Mouse (Mus musculus): ENCODE data around the gene Coq5. TPM values are rescaled to one million over a fixed set of nuclear protein-coding genes. Genes with fewer than 3 reads are reported as not detected.
"Not testable (repeated sequence)": the region's sequence is repeated elsewhere in the genome, so short reads cannot be mapped to it uniquely, and the experiment has no call there.

Gene Coq5
- polyA plus RNA-seq, 1 experiment, result 25.1 TPM

DNA sequence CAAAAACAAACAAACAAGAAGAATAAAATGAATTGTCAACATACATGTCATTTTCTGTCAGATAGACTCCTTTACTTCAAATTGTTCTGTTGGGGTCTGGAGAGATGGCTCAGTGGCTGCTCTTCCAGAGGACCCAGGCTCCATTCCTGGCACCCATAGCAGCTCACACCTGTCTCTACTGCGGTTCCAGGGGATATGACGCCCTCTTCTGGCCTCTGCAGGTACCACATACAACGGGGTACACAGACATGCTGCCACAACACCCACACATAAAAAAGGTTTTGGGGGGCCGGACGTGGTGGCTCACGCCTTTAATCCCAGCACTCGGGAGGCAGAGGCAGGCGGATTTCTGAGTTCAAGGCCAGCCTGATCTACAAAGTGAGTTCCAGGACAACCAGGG lies 14.7 kb downstream of the Coq5 start:
- Histone ChIP-seq H3K4me1 (ENCODE audit: control insufficient read depth, insufficient read depth, low read length) (peaks cover 3% of the 10 kb centered on the region; the same call in 1 of the 2 replicates), H3K4me3 (ENCODE audit: insufficient read depth, low read depth, low read length) (no peak overlapping the region), H3K27me3 (replicated peaks; ENCODE audit: control insufficient read depth, insufficient read depth, low read length) (no peaks in the 10 kb centered on the region), H3K27ac (ENCODE audit: insufficient read depth, low read depth, low read length) (no peak overlapping the region), H3K36me3 (ENCODE audit: control insufficient read depth, insufficient read depth, low read length) (peaks cover 3% of the 10 kb centered on the region; the same call in 1 of the 2 replicates)
- TF ChIP-seq CTCF (conservative IDR thresholded peaks at IDR 0.05; ENCODE audit: insufficient read depth, insufficient read length, low read depth, low read length) (peak; percentile 35; the same call in 1 of the 2 replicates), POLR2A (IDR thresholded peaks at IDR 0.05; ENCODE audit: low read depth, low read length) (no peak)
- WGBS, result 93% methylated on average over 8 of the region's 8 CpGs
- DNase-seq, result no peak

DNA sequence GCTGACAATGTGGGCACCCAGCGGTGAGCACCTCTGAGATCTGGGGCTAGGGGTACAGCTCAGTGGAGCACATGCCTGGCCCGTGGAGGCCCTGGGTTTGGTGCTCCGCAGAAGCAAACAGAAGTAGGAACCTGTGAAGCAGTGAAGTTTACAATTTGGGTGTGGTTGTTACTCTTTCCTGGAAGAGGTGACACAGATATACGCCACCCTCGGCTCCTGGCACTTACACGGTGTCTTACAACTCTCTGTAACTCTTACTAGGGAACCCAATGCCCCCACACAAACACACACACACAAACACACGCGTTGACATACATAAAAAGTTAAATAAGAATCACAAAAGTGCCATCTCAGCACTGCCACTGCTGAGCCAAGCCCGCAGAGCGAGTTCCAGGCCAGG lies 16.9 kb downstream of the Coq5 start:
- Histone ChIP-seq H3K27me3 (replicated peaks; ENCODE audit: control insufficient read depth, insufficient read depth, low read length) (no peaks in the 10 kb centered on the region), H3K36me3 (ENCODE audit: control insufficient read depth, insufficient read depth, low read length) (peaks cover 3% of the 10 kb centered on the region; the same call in 1 of the 2 replicates), H3K4me3 (ENCODE audit: insufficient read depth, low read depth, low read length) (no peak overlapping the region), H3K27ac (ENCODE audit: insufficient read depth, low read depth, low read length) (no peak overlapping the region), H3K4me1 (ENCODE audit: control insufficient read depth, insufficient read depth, low read length) (peaks cover 6% of the 10 kb centered on the region)
- no peak for DNase-seq
- TF ChIP-seq POLR2A (IDR thresholded peaks at IDR 0.05; ENCODE audit: low read depth, low read length) (no peak), CTCF (conservative IDR thresholded peaks at IDR 0.05; ENCODE audit: insufficient read depth, insufficient read length, low read depth, low read length) (no peak)
- 73% methylated on average over 10 of the region's 10 CpGs for WGBS

DNA sequence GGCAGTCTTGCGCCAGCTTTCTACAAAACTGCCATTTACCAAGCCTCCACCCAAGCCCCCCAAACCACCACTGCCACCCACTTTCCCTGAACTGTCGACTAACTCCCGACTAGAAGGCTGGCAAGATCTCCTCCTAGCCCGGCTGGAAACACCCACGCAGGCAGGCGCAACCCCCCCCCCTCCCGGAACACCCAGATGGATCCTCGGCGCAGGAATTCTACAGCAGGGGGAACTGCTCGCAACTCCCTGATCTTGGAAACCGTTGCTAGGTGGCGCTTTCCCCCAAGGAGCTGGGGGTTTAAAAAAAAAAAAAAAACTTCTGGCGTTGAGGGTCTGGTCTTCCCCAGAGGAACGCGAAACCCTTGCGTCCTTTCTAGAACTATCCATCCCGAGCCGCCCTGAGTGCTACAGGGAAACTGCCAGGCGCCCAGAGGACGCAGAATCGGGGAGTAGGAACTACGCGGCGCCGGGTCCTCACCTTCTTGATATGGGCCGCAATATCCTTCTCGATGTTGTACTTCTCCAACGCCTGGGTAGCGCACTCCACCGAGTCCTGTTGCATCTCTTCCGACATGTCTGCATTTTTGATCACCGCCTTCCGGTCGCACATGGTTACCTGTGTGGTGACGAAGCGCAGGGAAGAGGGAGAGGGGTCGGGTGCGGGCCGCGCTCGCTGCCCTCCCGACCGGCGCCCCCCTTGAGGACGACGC lies 20.7 kb downstream of the Coq5 start:
- Histone ChIP-seq H3K4me3 (ENCODE audit: insufficient read depth, low read depth, low read length) (peak overlapping the region; percentile 80), H3K27me3 (replicated peaks; ENCODE audit: control insufficient read depth, insufficient read depth, low read length) (no peaks in the 10 kb centered on the region), H3K27ac (ENCODE audit: insufficient read depth, low read depth, low read length) (peak overlapping the region; percentile 70), H3K36me3 (ENCODE audit: control insufficient read depth, insufficient read depth, low read length) (peaks cover 3% of the 10 kb centered on the region; the same call in 1 of the 2 replicates), H3K4me1 (ENCODE audit: control insufficient read depth, insufficient read depth, low read length) (peaks cover 11% of the 10 kb centered on the region)
- WGBS, result 1% methylated on average over 46 of the region's 46 CpGs
- TF ChIP-seq POLR2A (IDR thresholded peaks at IDR 0.05; ENCODE audit: low read depth, low read length) (no peak), CTCF (conservative IDR thresholded peaks at IDR 0.05; ENCODE audit: insufficient read depth, insufficient read length, low read depth, low read length) (0 out of 2 replicates have a peak, but pooled peaks have one; percentile 16)
- DNase-seq, result peak; percentile 76

DNA sequence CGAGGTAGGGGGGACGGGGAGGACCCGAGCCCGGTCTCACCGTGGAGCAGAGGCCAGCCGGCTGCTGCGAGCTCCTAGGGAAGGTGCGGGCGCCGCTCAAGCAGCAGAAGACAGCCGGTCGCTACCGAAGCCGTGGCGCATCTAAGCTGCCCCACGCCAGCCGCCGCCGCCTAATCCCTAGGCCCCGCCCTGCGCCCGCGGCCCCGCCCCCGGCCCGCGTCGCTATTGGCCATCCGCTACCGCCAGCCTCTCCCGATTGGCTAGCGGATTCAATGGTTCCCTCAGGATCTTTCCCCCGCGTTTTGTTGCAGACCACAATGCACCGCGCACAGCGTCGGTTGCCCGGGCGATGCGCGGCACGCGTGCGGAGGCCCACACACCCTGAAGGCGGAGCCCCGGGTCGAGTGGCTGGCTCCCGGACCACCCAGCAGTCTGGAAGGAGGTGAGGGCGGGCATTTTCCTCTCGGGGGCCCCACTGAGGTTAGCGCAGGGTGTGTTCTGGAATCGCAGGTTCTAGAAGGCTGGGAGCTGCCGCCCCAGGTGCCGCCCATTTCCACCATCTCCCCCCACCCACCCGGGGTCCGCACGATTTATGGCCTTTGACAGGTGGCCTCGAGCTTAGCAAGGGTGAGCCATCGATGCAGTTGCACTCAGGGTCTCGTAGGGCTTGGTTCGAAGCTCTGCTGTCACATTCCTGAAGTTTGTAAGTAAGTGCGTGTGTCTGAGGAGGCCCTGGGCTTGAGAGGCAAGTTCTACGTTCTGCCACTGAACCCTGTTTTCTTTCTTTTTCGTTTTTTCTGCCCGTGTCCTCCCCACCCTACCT lies 21.5 kb downstream of the Coq5 start, which contains the start of gene Dynll1:
TSS of gene Dynll1 (minus strand) at position 208 of the 823 bp plus-strand sequence.
- peaks cover 11% of the 10 kb centered on the region for H3K4me1 ChIP-seq (ENCODE audit: control insufficient read depth, insufficient read depth, low read length)
- peak within 1 kb of the TSS; percentile 80 for H3K4me3 ChIP-seq (ENCODE audit: insufficient read depth, low read depth, low read length)
- DNase-seq, result peak; percentile 100
- peak; percentile 68 for TF ChIP-seq POLR2A (IDR thresholded peaks at IDR 0.05; ENCODE audit: low read depth, low read length)
- no peak for TF ChIP-seq CTCF (conservative IDR thresholded peaks at IDR 0.05; ENCODE audit: insufficient read depth, insufficient read length, low read depth, low read length)
- under 1% methylated on average over 65 of the region's 66 CpGs for WGBS
- H3K36me3 ChIP-seq (ENCODE audit: control insufficient read depth, insufficient read depth, low read length), result peaks cover 1% of the 10 kb centered on the region; the same call in 1 of the 2 replicates
- H3K27me3 ChIP-seq (replicated peaks; ENCODE audit: control insufficient read depth, insufficient read depth, low read length), result no peaks in the 10 kb centered on the region
- peak within 1 kb of the TSS; percentile 70 for H3K27ac ChIP-seq (ENCODE audit: insufficient read depth, low read depth, low read length)

DNA sequence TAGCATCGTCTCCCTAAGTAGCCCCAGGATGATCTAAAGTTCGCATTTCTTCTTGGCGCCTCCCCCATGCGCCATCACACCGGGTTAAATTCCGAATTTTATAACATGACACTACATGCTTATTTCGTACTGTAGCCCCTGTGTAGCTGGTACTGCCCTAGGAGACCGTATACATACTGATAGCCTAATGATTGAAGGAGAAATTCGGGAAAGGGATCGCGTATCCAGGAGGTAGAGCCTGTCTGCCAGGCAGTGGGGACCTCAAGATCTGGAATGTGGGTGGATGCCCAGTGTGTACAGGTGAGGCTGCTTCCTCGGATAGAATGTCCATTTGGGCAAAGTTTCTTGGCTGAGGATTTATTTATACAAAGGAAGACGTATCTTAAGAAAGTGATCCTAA lies 22.1 kb downstream of the Coq5 start:
- TF ChIP-seq POLR2A (IDR thresholded peaks at IDR 0.05; ENCODE audit: low read depth, low read length), result no peak
- no peak for TF ChIP-seq CTCF (conservative IDR thresholded peaks at IDR 0.05; ENCODE audit: insufficient read depth, insufficient read length, low read depth, low read length)

DNA sequence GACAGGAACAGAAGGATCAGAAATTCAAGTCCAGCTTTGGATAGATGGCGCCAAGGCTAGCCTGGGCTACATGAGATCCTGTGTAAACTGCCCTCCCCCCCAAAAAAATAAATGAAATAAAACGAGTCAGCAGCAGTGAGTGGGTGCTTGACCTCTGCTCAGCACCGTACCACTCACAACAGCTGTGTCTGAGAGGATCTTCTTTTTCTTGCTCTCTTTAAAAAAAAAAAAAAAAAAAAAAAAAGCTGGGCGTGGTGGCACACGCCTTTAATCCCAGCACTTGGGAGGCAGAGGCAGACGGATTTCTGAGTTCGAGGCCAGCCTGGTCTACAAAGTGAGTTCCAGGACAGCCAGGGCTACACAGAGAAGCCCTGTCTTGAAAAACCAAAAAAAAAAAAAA lies 22.7 kb downstream of the Coq5 start:
- peaks cover 11% of the 10 kb centered on the region for H3K4me1 ChIP-seq (ENCODE audit: control insufficient read depth, insufficient read depth, low read length)
- not testable (repeated sequence) for H3K36me3 ChIP-seq (ENCODE audit: control insufficient read depth, insufficient read depth, low read length); H3K27ac ChIP-seq (ENCODE audit: insufficient read depth, low read depth, low read length); H3K4me3 ChIP-seq (ENCODE audit: insufficient read depth, low read depth, low read length); H3K27me3 ChIP-seq (replicated peaks; ENCODE audit: control insufficient read depth, insufficient read depth, low read length); DNase-seq
- WGBS, result 78% methylated on average over 6 of the region's 7 CpGs

More for the DNA sequence above, 22.1 kb downstream of the Coq5 start:
- Histone ChIP-seq H3K27me3 (replicated peaks; ENCODE audit: control insufficient read depth, insufficient read depth, low read length) (no peaks in the 10 kb centered on the region), H3K36me3 (ENCODE audit: control insufficient read depth, insufficient read depth, low read length) (peaks cover 1% of the 10 kb centered on the region; the same call in 1 of the 2 replicates), H3K4me1 (ENCODE audit: control insufficient read depth, insufficient read depth, low read length) (peaks cover 11% of the 10 kb centered on the region), H3K27ac (ENCODE audit: insufficient read depth, low read depth, low read length) (no peak overlapping the region), H3K4me3 (ENCODE audit: insufficient read depth, low read depth, low read length) (peak overlapping the region; percentile 71)
- no peak for DNase-seq
- 21% methylated on average over 13 of the region's 13 CpGs for WGBS

DNA sequence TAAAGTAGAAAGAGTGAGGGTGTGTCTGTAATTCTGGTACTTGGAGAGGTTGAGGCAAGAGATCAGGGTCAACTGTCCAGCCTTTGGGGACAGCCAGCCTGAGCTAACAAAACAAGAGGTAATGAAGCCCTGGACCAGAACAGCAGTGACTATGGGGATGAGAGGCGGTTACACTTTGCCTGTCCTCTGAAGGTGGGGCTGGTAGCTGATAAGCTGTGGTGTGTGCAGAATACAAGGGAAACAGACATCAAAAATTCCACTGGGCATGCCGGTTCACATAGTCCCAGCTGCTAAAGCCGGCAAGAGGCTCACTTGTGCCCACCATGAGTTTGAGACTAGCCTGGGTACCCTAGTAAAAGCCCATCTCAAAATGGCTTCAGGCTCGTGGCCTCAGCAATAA lies 32.9 kb downstream of the Coq5 start:
- 89% methylated on average over 4 of the region's 4 CpGs for WGBS
- Histone ChIP-seq H3K36me3 (ENCODE audit: control insufficient read depth, insufficient read depth, low read length) (no peaks in the 10 kb centered on the region), H3K27ac (ENCODE audit: insufficient read depth, low read depth, low read length) (no peak overlapping the region), H3K4me3 (ENCODE audit: insufficient read depth, low read depth, low read length) (no peak overlapping the region), H3K4me1 (ENCODE audit: control insufficient read depth, insufficient read depth, low read length) (no peaks in the 10 kb centered on the region), H3K27me3 (replicated peaks; ENCODE audit: control insufficient read depth, insufficient read depth, low read length) (no peaks in the 10 kb centered on the region)
- TF ChIP-seq CTCF (conservative IDR thresholded peaks at IDR 0.05; ENCODE audit: insufficient read depth, insufficient read length, low read depth, low read length) (no peak), POLR2A (IDR thresholded peaks at IDR 0.05; ENCODE audit: low read depth, low read length) (no peak)
- no peak for DNase-seq

Data from kidney, adult 2 months (tissue).